Mouse (Mus musculus): ENCODE results near the gene Otulinl. TPM values are rescaled to one million over a fixed set of nuclear protein-coding genes. Genes with fewer than 3 reads are reported as not detected.

Gene Otulinl
- total and polyA plus RNA-seq, 2 experiments from 2014 or later = 6.2 to 13.0 TPM

GRCm38 (mm10) chr15:27670708-27671107, 10.7 kb downstream of the Otulinl start:
- H3K27me3 ChIP-seq (ENCODE audit: insufficient read depth, low read length) = no peaks in the 10 kb centered on the region
- no peaks in the 10 kb centered on the region for H3K9me3 ChIP-seq (ENCODE audit: low read length)
- no peak for TF ChIP-seq CTCF (IDR thresholded peaks at IDR 0.05)
- H3K4me1 ChIP-seq (ENCODE audit: insufficient read depth, low read length) = no peaks in the 10 kb centered on the region; the same call in 1 of the 2 replicates
- no peak overlapping the region for H3K4me3 ChIP-seq (ENCODE audit: low read depth, low read length)
- no peak overlapping the region for H3K4me2 ChIP-seq (ENCODE audit: low read depth, low read length, poor library complexity, severe bottlenecking)
- H3K9ac ChIP-seq (replicated peaks; ENCODE audit: low read length, poor library complexity, severe bottlenecking) = no peak overlapping the region
- DNase-seq (ENCODE audit: low spot score) (no peak), ATAC-seq (ENCODE audit: low FRiP score) (no peak)
- H3K27ac ChIP-seq (ENCODE audit: low read depth, low read length) = no peak overlapping the region
- 86% methylated on average over 8 of the region's 8 CpGs for WGBS
- H3K36me3 ChIP-seq (ENCODE audit: insufficient read depth, low read length) = no peaks in the 10 kb centered on the region

- WGBS = 93% methylated on average over 12 of the region's 12 CpGs
- H3K27ac ChIP-seq (ENCODE audit: low read depth, low read length) = no peak overlapping the region
- H3K27me3 ChIP-seq (ENCODE audit: insufficient read depth, low read length) = no peaks in the 10 kb centered on the region
- H3K36me3 ChIP-seq (ENCODE audit: insufficient read depth, low read length) = no peaks in the 10 kb centered on the region
- H3K4me1 ChIP-seq (ENCODE audit: insufficient read depth, low read length) = no peaks in the 10 kb centered on the region; the same call in 1 of the 2 replicates
- H3K9me3 ChIP-seq (ENCODE audit: low read length) = no peaks in the 10 kb centered on the region
- no peak for TF ChIP-seq CTCF (IDR thresholded peaks at IDR 0.05)
- no peak overlapping the region for H3K9ac ChIP-seq (replicated peaks; ENCODE audit: low read length, poor library complexity, severe bottlenecking)
- no peak overlapping the region for H3K4me3 ChIP-seq (ENCODE audit: low read depth, low read length)
- H3K4me2 ChIP-seq (ENCODE audit: low read depth, low read length, poor library complexity, severe bottlenecking) = no peak overlapping the region
- DNase-seq (ENCODE audit: low spot score) (no peak), ATAC-seq (ENCODE audit: low FRiP score) (no peak)
Observed at GRCm38 (mm10) chr15:27669931-27670411, 11.4 kb downstream of the Otulinl start.

- no peaks in the 10 kb centered on the region for H3K27me3 ChIP-seq (ENCODE audit: insufficient read depth, low read length)
- no peak for DNase-seq (ENCODE audit: low spot score)
- no peaks in the 10 kb centered on the region for H3K9me3 ChIP-seq (ENCODE audit: low read length)
- no peak overlapping the region for H3K27ac ChIP-seq (ENCODE audit: low read depth, low read length)
- no peak for TF ChIP-seq CTCF (IDR thresholded peaks at IDR 0.05)
- H3K9ac ChIP-seq (replicated peaks; ENCODE audit: low read length, poor library complexity, severe bottlenecking) = no peak overlapping the region
- H3K4me2 ChIP-seq (ENCODE audit: low read depth, low read length, poor library complexity, severe bottlenecking) = no peak overlapping the region
- H3K4me1 ChIP-seq (ENCODE audit: insufficient read depth, low read length) = no peaks in the 10 kb centered on the region; the same call in 1 of the 2 replicates
- H3K4me3 ChIP-seq (ENCODE audit: low read depth, low read length) = no peak overlapping the region
- no peak for ATAC-seq (ENCODE audit: low FRiP score)
- WGBS = 75% methylated on average over 4 of the region's 4 CpGs
- no peaks in the 10 kb centered on the region for H3K36me3 ChIP-seq (ENCODE audit: insufficient read depth, low read length)
Observed at GRCm38 (mm10) chr15:27669276-27669675, 12.1 kb downstream of the Otulinl start.

GRCm38 (mm10) chr15:27668557-27668956, 12.8 kb downstream of the Otulinl start:
- DNase-seq (ENCODE audit: low spot score) (no peak), ATAC-seq (ENCODE audit: low FRiP score) (no peak)
- Histone ChIP-seq H3K9ac (replicated peaks; ENCODE audit: low read length, poor library complexity, severe bottlenecking) (no peak overlapping the region), H3K9me3 (ENCODE audit: low read length) (no peaks in the 10 kb centered on the region), H3K27me3 (ENCODE audit: insufficient read depth, low read length) (no peaks in the 10 kb centered on the region), H3K4me2 (ENCODE audit: low read depth, low read length, poor library complexity, severe bottlenecking) (no peak overlapping the region), H3K4me1 (ENCODE audit: insufficient read depth, low read length) (no peaks in the 10 kb centered on the region; the same call in 1 of the 2 replicates), H3K36me3 (ENCODE audit: insufficient read depth, low read length) (no peaks in the 10 kb centered on the region), H3K27ac (ENCODE audit: low read depth, low read length) (no peak overlapping the region), H3K4me3 (ENCODE audit: low read depth, low read length) (no peak overlapping the region)
- no peak for TF ChIP-seq CTCF (IDR thresholded peaks at IDR 0.05)
- whole genome bisulfite sequencing = 95% methylated on average over 7 of the region's 7 CpGs

- no peak overlapping the region for H3K4me3 ChIP-seq (ENCODE audit: low read depth, low read length)
- DNase-seq (ENCODE audit: low spot score) = no peak
- no peaks in the 10 kb centered on the region for H3K27me3 ChIP-seq (ENCODE audit: insufficient read depth, low read length)
- no peaks in the 10 kb centered on the region for H3K36me3 ChIP-seq (ENCODE audit: insufficient read depth, low read length)
- TF ChIP-seq CTCF (IDR thresholded peaks at IDR 0.05) = no peak
- no peak overlapping the region for H3K9ac ChIP-seq (replicated peaks; ENCODE audit: low read length, poor library complexity, severe bottlenecking)
- WGBS = 76% methylated on average over 9 of the region's 9 CpGs
- H3K9me3 ChIP-seq (ENCODE audit: low read length) = no peaks in the 10 kb centered on the region
- H3K4me1 ChIP-seq (ENCODE audit: insufficient read depth, low read length) = no peaks in the 10 kb centered on the region; the same call in 1 of the 2 replicates
- ATAC-seq (ENCODE audit: low FRiP score) = no peak
- H3K27ac ChIP-seq (ENCODE audit: low read depth, low read length) = no peak overlapping the region
- no peak overlapping the region for H3K4me2 ChIP-seq (ENCODE audit: low read depth, low read length, poor library complexity, severe bottlenecking)
Observed at GRCm38 (mm10) chr15:27668001-27668461, 13.3 kb downstream of the Otulinl start.

- no peak for TF ChIP-seq CTCF (IDR thresholded peaks at IDR 0.05)
- no peaks in the 10 kb centered on the region for H3K4me1 ChIP-seq (ENCODE audit: insufficient read depth, low read length)
- H3K9me3 ChIP-seq (ENCODE audit: low read length) = no peaks in the 10 kb centered on the region
- ATAC-seq (ENCODE audit: low FRiP score) (no peak), DNase-seq (ENCODE audit: low spot score) (no peak)
- H3K36me3 ChIP-seq (ENCODE audit: insufficient read depth, low read length) = no peaks in the 10 kb centered on the region
- WGBS = 69% methylated on average over 9 of the region's 9 CpGs
- H3K27me3 ChIP-seq (ENCODE audit: insufficient read depth, low read length) = no peaks in the 10 kb centered on the region
- no peak overlapping the region for H3K4me3 ChIP-seq (ENCODE audit: low read depth, low read length)
- H3K4me2 ChIP-seq (ENCODE audit: low read depth, low read length, poor library complexity, severe bottlenecking) = no peak overlapping the region
- no peak overlapping the region for H3K9ac ChIP-seq (replicated peaks; ENCODE audit: low read length, poor library complexity, severe bottlenecking)
- no peak overlapping the region for H3K27ac ChIP-seq (ENCODE audit: low read depth, low read length)
Observed at GRCm38 (mm10) chr15:27666911-27667539, 14.4 kb downstream of the Otulinl start.

Measured in midbrain, postnatal 0 days (tissue).